ENCODE assay signal across 8 mouse cellular contexts in genomic region chr11:116025056-116025845, GRCm38 (mm10). TPM values are rescaled to one million over a fixed set of nuclear protein-coding genes. Genes with fewer than 3 reads are reported as not detected.
DNase-seq lines count a peak whose midpoint lies in the region; ATAC-seq and TF ChIP-seq lines count a peak whose summit lies in the region.
"Had no signal": no experiment of that assay in that cellular context is flagged by ENCODE, and none has a peak within 500 bp of the region (broad histone marks: within the 10 kb centered on the region; RNA-seq: fewer than 3 reads in every experiment).

No protein-coding gene starts in this region.

- 80% methylated on average over 3 of the region's 3 CpGs for WGBS in heart, embryonic 13.5 days
- WGBS in embryonic facial prominence, embryonic 13.5 days: 90% methylated on average over 3 of the region's 3 CpGs
- WGBS in liver, embryonic 16.5 days (ENCODE audit: insufficient replicate concordance): 91% methylated on average over 3 of the region's 3 CpGs

- H3K27me3 ChIP-seq in heart, embryonic 13.5 days (replicated peaks): no peaks in the 10 kb centered on the region
- no peaks in the 10 kb centered on the region for H3K27me3 ChIP-seq in MEL (ENCODE audit: control insufficient read depth in 1 of 2, insufficient read depth in 2 of 2, low read length in 2 of 2)
- no peaks in the 10 kb centered on the region for H3K27me3 ChIP-seq in embryonic facial prominence, embryonic 13.5 days
- no peaks in the 10 kb centered on the region for H3K27me3 ChIP-seq in liver, embryonic 16.5 days (ENCODE audit: control insufficient read depth, insufficient read depth, low read depth, low read length)

- H3K79me2 ChIP-seq in MEL (ENCODE audit: control insufficient read depth, insufficient read depth, low read length, poor library complexity): peaks cover 15% of the 10 kb centered on the region

- peak overlapping the region; percentile 9 for H3K27ac ChIP-seq in heart, embryonic 13.5 days (replicated peaks)
- peak overlapping the region; percentile 27; the same call in 1 of the 2 replicates for H3K27ac ChIP-seq in MEL (ENCODE audit: control insufficient read depth, low read depth, low read length)
- peak overlapping the region; percentile 72 for H3K27ac ChIP-seq in embryonic facial prominence, embryonic 13.5 days
- H3K27ac ChIP-seq in liver, embryonic 16.5 days (ENCODE audit: low read length): peak overlapping the region; percentile 46; the same call in 1 of the 2 replicates

- H3K4me2 ChIP-seq in heart, embryonic 13.5 days: no peak overlapping the region
- H3K4me2 ChIP-seq in embryonic facial prominence, embryonic 13.5 days: no peak overlapping the region
- H3K4me2 ChIP-seq in liver, embryonic 16.5 days (ENCODE audit: low read depth, low read length): no peak overlapping the region

- no peak overlapping the region for H3K9ac ChIP-seq in heart, embryonic 13.5 days
- H3K9ac ChIP-seq in MEL (ENCODE audit: control insufficient read depth, low read depth, low read length, poor library complexity, severe bottlenecking): peak overlapping the region; percentile 44
- no peak overlapping the region for H3K9ac ChIP-seq in embryonic facial prominence, embryonic 13.5 days
- H3K9ac ChIP-seq in liver, embryonic 16.5 days (ENCODE audit: low read depth, low read length): no peak overlapping the region

- H3K4me1 ChIP-seq in heart, embryonic 13.5 days: peaks cover 19% of the 10 kb centered on the region
- H3K4me1 ChIP-seq in MEL (ENCODE audit: control insufficient read depth in 1 of 2, insufficient read depth in 2 of 2, low read length in 2 of 2): peaks cover 4 to 10% of the 10 kb centered on the region in 2 experiments; a peak in 3 of 4 replicates
- peaks cover 11% of the 10 kb centered on the region for H3K4me1 ChIP-seq in embryonic facial prominence, embryonic 13.5 days
- H3K4me1 ChIP-seq in liver, embryonic 16.5 days (ENCODE audit: control insufficient read depth, low read depth, low read length): peaks cover 26% of the 10 kb centered on the region

- no peak for TF ChIP-seq RAD21 in MEL (IDR thresholded peaks at IDR 0.05; ENCODE audit: low read depth, low read length)

- TF ChIP-seq EP300 in MEL (IDR thresholded peaks at IDR 0.05; ENCODE audit: low read depth in 1 of 2, low read length in 2 of 2): no peak

- H3K4me3 ChIP-seq in heart, embryonic 13.5 days: no peak overlapping the region
- peak overlapping the region in 1 of 2 experiments; percentile 28; a peak in 2 of 4 replicates for H3K4me3 ChIP-seq in MEL (ENCODE audit: control insufficient read depth in 1 of 2, insufficient read depth in 1 of 2, low read depth in 2 of 2, low read length in 2 of 2)
- no peak overlapping the region for H3K4me3 ChIP-seq in embryonic facial prominence, embryonic 13.5 days
- H3K4me3 ChIP-seq in liver, embryonic 16.5 days (ENCODE audit: low read depth, low read length): no peak overlapping the region

- TF ChIP-seq CTCF in MEL (IDR thresholded peaks at IDR 0.05 in 2 of 3, conservative IDR thresholded peaks at IDR 0.05 in 1 of 3; ENCODE audit: control insufficient read depth in 1 of 3, insufficient read depth in 1 of 3, low read depth in 2 of 3, low read length in 3 of 3, poor library complexity in 1 of 3, severe bottlenecking in 1 of 3): no peak

- no peak for TF ChIP-seq POLR2A in MEL (IDR thresholded peaks at IDR 0.05; ENCODE audit: control insufficient read depth in 1 of 2, insufficient read depth in 1 of 2, low read depth in 1 of 2, low read length in 2 of 2, poor library complexity in 1 of 2)

- H3K9me3 ChIP-seq in heart, embryonic 13.5 days: no peaks in the 10 kb centered on the region
- no peaks in the 10 kb centered on the region for H3K9me3 ChIP-seq in MEL (replicated peaks; ENCODE audit: insufficient read depth, low read length)
- no peaks in the 10 kb centered on the region for H3K9me3 ChIP-seq in embryonic facial prominence, embryonic 13.5 days
- no peaks in the 10 kb centered on the region for H3K9me3 ChIP-seq in liver, embryonic 16.5 days (replicated peaks; ENCODE audit: control insufficient read depth, low read length)
- H3K9me3 ChIP-seq: G1E had no signal

- no peak for DNase-seq in heart, postnatal 4 days
- DNase-seq in MEL (ENCODE audit: low read depth, low spot score): peak; percentile 35
- DNase-seq in urinary bladder, postnatal 14 days (ENCODE audit: low spot score): no peak
- no peak for DNase-seq in urinary bladder, postnatal 4 days (ENCODE audit: low spot score in 2 of 2)

- peaks cover 28% of the 10 kb centered on the region for H3K36me3 ChIP-seq in heart, embryonic 13.5 days
- H3K36me3 ChIP-seq in MEL (ENCODE audit: control insufficient read depth in 1 of 2, insufficient read depth in 2 of 2, low read length in 2 of 2): peaks cover 4 to 26% of the 10 kb centered on the region in 2 experiments
- peaks cover 17% of the 10 kb centered on the region for H3K36me3 ChIP-seq in embryonic facial prominence, embryonic 13.5 days
- H3K36me3 ChIP-seq in liver, embryonic 16.5 days (ENCODE audit: control insufficient read depth, insufficient read depth): peaks cover 13% of the 10 kb centered on the region

- no peak for ATAC-seq in heart, embryonic 13.5 days (ENCODE audit: extremely low read depth, insufficient number of reproducible peaks, low FRiP score, low TSS enrichment)
- ATAC-seq in embryonic facial prominence, embryonic 13.5 days (ENCODE audit: insufficient number of reproducible peaks, insufficient read depth, low FRiP score, low TSS enrichment, low read depth): no peak
- ATAC-seq in liver, embryonic 16.5 days (ENCODE audit: low read depth): no peak

TF ChIP-seq in MEL, 35 proteins besides CTCF, POLR2A, EP300 and RAD21:
- no peak for TF ChIP-seq UBTF (IDR thresholded peaks at IDR 0.05; ENCODE audit: borderline replicate concordance, insufficient read depth, low read depth, low read length)
- no peak for TF ChIP-seq TBP (IDR thresholded peaks at IDR 0.05; ENCODE audit: low read depth, low read length)
- no peak for TF ChIP-seq CHD1 (IDR thresholded peaks at IDR 0.05; ENCODE audit: low read depth, low read length)
- 0 out of 2 replicates have a peak, but pooled peaks have one; percentile 14 for TF ChIP-seq MYC (IDR thresholded peaks at IDR 0.05; ENCODE audit: low read depth, low read length)

RNA-seq across cellular contexts. Expression of gene H3f3b, which starts 2.5 kb away (rescaled TPM):
- polyA plus RNA-seq in heart, embryonic 13.5 days (2015; fragmentation: Nextera tagmentation; extraction: Ambion mirVana): 647 and 691 TPM in 2 replicates
- total RNA-seq in heart, postnatal 4 days (2021): 100 to 1,000 TPM; 466 to 502 TPM
- total RNA-seq in MEL (2012; rRNA removed): 451 and 498 TPM in 2 replicates
- 100 to 1,000 TPM in 1 of 2 experiments, 10 to 100 TPM in 1; 96.6 to 767 TPM for polyA plus RNA-seq in MEL (2012; ENCODE audit: insufficient read depth in 1 of 2, insufficient read length in 2 of 2, low read depth in 1 of 2, low replicate concordance in 2 of 2, missing spikeins in 1 of 2)
- 2,264 and 2,363 TPM in 2 replicates for polyA plus RNA-seq in embryonic facial prominence, embryonic 13.5 days (2015; fragmentation: Nextera tagmentation; extraction: Ambion mirVana)
- 527 and 601 TPM in 2 replicates for polyA plus RNA-seq in liver, embryonic 16.5 days (2015; fragmentation: Nextera tagmentation; extraction: Ambion mirVana)

RNA-seq across cellular contexts. Expression of gene Unk, which starts 4.9 kb away (rescaled TPM):
- polyA plus RNA-seq in heart, embryonic 13.5 days (2015; fragmentation: Nextera tagmentation; extraction: Ambion mirVana): 22.8 and 23.9 TPM in 2 replicates
- 10 to 100 TPM; 22.3 to 25.0 TPM for total RNA-seq in heart, postnatal 4 days (2021)
- total RNA-seq in MEL (2012; rRNA removed): 21.7 and 24.0 TPM in 2 replicates
- 10 to 100 TPM in 1 of 2 experiments, not detected in 1; 42.3 TPM for polyA plus RNA-seq in MEL (2012; ENCODE audit: insufficient read depth in 1 of 2, insufficient read length in 2 of 2, low read depth in 1 of 2, low replicate concordance in 2 of 2, missing spikeins in 1 of 2)
- polyA plus RNA-seq in embryonic facial prominence, embryonic 13.5 days (2015; fragmentation: Nextera tagmentation; extraction: Ambion mirVana): 40.7 and 44.9 TPM in 2 replicates
- 8.8 and 10.8 TPM in 2 replicates for polyA plus RNA-seq in liver, embryonic 16.5 days (2015; fragmentation: Nextera tagmentation; extraction: Ambion mirVana)

RNA-seq across cellular contexts. Expression of gene Galk1, which starts 12.7 kb away (rescaled TPM):
- 150 and 178 TPM in 2 replicates for polyA plus RNA-seq in heart, embryonic 13.5 days (2015; fragmentation: Nextera tagmentation; extraction: Ambion mirVana)
- 10 to 100 TPM; 52.9 to 54.3 TPM for total RNA-seq in heart, postnatal 4 days (2021)
- 253 and 322 TPM in 2 replicates for total RNA-seq in MEL (2012; rRNA removed)
- 100 to 1,000 TPM in 1 of 2 experiments, not detected in 1; 326 TPM for polyA plus RNA-seq in MEL (2012; ENCODE audit: insufficient read depth in 1 of 2, insufficient read length in 2 of 2, low read depth in 1 of 2, low replicate concordance in 2 of 2, missing spikeins in 1 of 2)
- polyA plus RNA-seq in embryonic facial prominence, embryonic 13.5 days (2015; fragmentation: Nextera tagmentation; extraction: Ambion mirVana): 169 and 189 TPM in 2 replicates
- polyA plus RNA-seq in liver, embryonic 16.5 days (2015; fragmentation: Nextera tagmentation; extraction: Ambion mirVana): 180 and 192 TPM in 2 replicates

RNA-seq across cellular contexts. Expression of gene Itgb4, which starts 50.7 kb away (rescaled TPM):
- 0.99 and 1.1 TPM in 2 replicates for polyA plus RNA-seq in heart, embryonic 13.5 days (2015; fragmentation: Nextera tagmentation; extraction: Ambion mirVana)
- total RNA-seq in heart, postnatal 4 days (2021): 1 to 10 TPM; 5.0 to 5.4 TPM
- 0.39 and 0.69 TPM in 2 replicates for total RNA-seq in MEL (2012; rRNA removed)
- under 1 TPM in 1 of 2 experiments, not detected in 1; 0.85 TPM for polyA plus RNA-seq in MEL (2012; ENCODE audit: insufficient read depth in 1 of 2, insufficient read length in 2 of 2, low read depth in 1 of 2, low replicate concordance in 2 of 2, missing spikeins in 1 of 2)
- polyA plus RNA-seq in embryonic facial prominence, embryonic 13.5 days (2015; fragmentation: Nextera tagmentation; extraction: Ambion mirVana): 11.2 and 11.6 TPM in 2 replicates
- 0.14 and 0.40 TPM in 2 replicates for polyA plus RNA-seq in liver, embryonic 16.5 days (2015; fragmentation: Nextera tagmentation; extraction: Ambion mirVana)

RNA-seq across cellular contexts. Expression of gene Unc13d, which starts 52.5 kb away (rescaled TPM):
- 1.5 and 2.3 TPM in 2 replicates for polyA plus RNA-seq in heart, embryonic 13.5 days (2015; fragmentation: Nextera tagmentation; extraction: Ambion mirVana)
- under 1 TPM; 0.88 to 0.95 TPM for total RNA-seq in heart, postnatal 4 days (2021)
- 146 and 176 TPM in 2 replicates for total RNA-seq in MEL (2012; rRNA removed)
- 100 to 1,000 TPM in 1 of 2 experiments, not detected in 1; 115 TPM for polyA plus RNA-seq in MEL (2012; ENCODE audit: insufficient read depth in 1 of 2, insufficient read length in 2 of 2, low read depth in 1 of 2, low replicate concordance in 2 of 2, missing spikeins in 1 of 2)
- polyA plus RNA-seq in embryonic facial prominence, embryonic 13.5 days (2015; fragmentation: Nextera tagmentation; extraction: Ambion mirVana): 2.7 and 2.9 TPM in 2 replicates
- 17.8 and 20.4 TPM in 2 replicates for polyA plus RNA-seq in liver, embryonic 16.5 days (2015; fragmentation: Nextera tagmentation; extraction: Ambion mirVana)

Comparison
In these comparisons a context has a peak if more than half of its experiments do, and no peak if none do; other contexts are left out.
1. H3K27ac ChIP-seq: peak in every context shown above with its lines; median percentile 72 in embryonic facial prominence, embryonic 13.5 days; 46 in liver, embryonic 16.5 days; 27 in MEL; 9 in heart, embryonic 13.5 days.